Mouse (Mus musculus): ENCODE results near the gene Gm47959. TPM values are rescaled to one million over a fixed set of nuclear protein-coding genes. Genes with fewer than 3 reads are reported as not detected.
A peak's percentile ranks its signal among the peaks of the same experiment; 100 is the strongest.
"Not testable (repeated sequence)": the region's sequence is repeated elsewhere in the genome, so short reads cannot be mapped to it uniquely, and the experiment has no call there.

Gene Gm47959
- not detected in 2 replicates for total RNA-seq (2021)
- long read RNA-seq, experiment 1: 0 reads
- long read RNA-seq, experiment 2: 0 reads

DNA sequence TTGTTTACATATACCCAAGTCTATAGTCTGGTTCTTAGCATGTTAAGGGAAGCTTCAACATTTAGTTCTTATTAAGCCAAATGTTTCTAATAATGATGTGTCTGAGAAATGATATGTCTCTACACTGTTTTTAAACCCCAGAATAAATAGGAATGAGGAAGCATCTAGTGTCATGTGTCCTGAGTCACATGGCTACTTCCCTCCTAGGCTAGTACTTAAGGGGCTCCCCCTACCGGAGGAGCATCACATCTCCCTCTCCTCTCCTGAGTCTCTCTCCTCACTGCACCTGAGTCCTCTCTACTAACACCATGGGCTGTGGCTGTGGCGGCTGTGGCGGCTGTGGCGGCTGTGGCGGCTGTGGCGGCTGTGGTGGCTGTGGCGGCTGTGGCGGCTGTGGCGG lies at the start of gene Gm47959:
TSS of gene Gm47959 (plus strand) at position 243 of the 400 bp plus-strand sequence.
- DNase-seq: not testable (repeated sequence)

DNA sequence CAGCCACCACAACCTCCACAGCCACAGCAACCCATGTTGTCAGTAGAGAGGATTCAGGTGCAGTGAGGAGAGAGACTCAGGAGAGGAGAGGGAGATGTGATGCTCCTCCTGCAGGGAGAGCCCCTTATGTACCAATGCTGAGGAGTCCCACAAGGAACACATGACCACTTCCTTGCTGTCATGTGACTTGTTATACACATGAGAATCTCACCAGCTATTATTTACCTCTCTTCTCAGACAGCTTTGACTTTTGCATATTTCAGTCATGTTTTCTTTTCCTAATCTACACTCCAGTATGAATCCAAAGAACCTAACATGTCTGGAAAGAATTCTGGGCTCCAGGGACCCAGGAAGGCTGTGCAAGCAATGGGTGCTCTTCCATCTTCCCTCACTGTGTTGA lies 44.4 kb upstream of the Gm47959 start, which contains the start of gene Gm7544:
TSS of gene Gm7544 (minus strand) at position 101 of the 400 bp plus-strand sequence.
- not testable (repeated sequence) for DNase-seq

DNA sequence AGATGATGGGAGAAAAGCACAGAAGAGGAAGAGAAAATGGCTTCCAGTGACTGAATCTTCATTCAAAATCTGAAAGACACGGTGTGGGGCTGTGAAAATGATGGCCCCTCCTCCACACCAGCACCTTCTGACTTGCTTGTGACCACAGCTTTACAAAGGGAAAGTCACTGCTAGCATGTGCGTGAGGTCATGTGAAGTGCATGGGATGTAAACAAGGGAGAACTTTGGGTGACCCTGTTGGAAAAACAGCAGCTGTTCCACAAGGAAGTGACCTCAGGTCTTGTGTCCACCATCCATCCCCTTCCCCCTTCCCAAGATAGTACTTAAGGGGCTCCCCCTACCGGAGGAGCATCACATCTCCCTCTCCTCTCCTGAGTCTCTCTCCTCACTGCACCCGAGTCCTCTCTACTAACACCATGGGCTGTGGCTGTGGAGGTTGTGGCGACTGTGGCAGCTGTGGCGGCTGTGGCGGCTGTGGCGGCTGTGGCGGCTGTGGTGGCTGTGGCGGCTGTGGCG lies 40.4 kb upstream of the Gm47959 start, which contains the start of gene Gm47955:
TSS of gene Gm47955 (plus strand) at position 417 of the 516 bp plus-strand sequence.
- no peak for DNase-seq

DNA sequence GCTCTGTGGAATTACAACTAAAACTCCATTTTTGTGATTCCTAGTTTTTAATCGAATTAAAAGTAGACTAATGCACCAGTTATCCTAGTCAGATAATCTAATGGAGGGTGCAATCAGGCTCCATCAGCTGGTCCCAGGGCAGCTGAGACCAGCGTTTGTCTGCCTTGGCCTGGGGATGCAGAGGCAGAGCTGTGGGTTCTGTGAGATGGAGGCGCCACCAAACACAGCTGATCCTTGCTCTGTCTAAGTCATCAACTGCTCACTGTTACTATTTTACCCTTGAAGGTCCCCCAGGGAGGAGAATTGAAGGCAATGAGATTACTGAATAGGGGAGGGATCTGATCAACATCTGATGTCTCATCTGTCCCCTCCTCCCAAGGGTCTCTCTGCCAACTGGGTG lies 33.9 kb upstream of the Gm47959 start:
- DNase-seq: no peak

DNA sequence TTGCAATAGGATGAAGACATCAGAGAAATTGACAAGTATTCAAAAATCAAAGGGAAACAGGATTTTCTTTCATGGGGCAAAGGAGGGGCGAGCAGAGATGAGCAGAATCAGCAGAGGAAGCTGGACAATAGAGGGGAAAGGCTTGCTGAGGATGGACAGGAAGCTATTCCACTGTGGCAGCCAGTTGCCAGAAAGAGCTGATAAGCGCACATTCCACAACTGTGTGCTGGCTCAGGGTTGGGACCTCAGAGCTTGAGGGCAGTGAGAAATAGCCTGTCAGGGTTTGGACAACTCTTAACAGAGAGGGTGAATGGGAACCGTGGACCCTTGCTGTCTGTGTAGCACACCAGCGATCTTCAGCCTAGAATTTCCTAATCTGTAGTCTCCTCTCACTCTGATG lies 28.3 kb upstream of the Gm47959 start:
- peak; percentile 58 for DNase-seq

DNA sequence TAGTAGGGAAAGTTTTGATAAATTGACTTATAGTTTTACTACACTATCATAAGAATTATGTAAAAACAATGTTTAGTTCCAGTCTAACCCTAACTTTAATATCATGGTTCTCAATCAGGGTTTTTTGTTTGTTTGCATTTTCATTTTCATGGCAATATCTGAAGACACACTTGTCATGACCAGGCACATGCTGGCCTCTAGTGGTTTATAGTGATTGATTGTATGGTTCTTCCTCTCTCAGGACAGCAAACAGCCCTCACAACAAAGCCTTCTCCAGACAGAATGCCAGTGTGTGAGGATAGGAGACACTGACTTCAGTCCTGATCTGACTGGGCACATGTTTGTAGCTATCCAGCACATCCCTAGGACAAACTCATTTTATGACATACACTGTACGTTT lies 27.1 kb upstream of the Gm47959 start:
- no peak for DNase-seq

DNA sequence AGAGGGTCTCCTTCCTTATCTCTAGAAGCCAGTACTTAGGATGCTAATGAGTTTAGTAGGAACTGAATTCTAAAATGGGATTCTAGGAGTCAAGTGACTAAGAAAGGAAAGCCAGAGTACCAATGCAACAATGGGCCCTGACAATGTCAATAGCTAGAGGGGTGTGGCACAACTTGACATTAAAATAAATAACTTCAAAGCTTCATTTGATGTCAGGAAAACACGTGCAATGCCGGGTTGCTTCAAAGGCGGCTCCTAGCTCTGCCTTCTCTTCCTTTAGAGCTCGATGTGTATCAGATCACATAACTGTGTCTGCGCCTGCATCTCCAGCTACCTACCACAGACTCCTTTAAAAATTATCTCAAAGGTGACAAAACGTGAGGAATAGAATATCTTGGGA lies 26.4 kb upstream of the Gm47959 start:
- no peak for DNase-seq

DNA sequence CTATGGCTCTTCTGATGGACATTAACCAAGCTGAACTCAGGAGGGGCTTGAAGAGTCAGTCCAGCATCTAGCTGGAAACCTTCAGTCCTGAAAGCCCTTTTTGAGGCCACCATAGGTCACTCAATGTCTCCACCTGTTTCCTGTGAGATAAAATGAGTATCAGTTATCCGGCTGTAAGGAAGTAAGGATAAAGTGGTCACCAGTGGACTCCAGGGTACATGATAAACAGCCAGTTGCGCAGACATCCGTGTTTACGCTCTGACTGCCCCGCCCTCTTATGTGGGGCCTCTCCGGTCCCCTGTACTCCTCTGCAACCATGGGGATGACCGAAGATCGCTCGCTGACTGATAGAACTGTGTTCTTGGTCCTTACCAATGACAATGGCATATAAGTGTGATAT lies 26.0 kb upstream of the Gm47959 start:
- DNase-seq: peak; percentile 21

DNA sequence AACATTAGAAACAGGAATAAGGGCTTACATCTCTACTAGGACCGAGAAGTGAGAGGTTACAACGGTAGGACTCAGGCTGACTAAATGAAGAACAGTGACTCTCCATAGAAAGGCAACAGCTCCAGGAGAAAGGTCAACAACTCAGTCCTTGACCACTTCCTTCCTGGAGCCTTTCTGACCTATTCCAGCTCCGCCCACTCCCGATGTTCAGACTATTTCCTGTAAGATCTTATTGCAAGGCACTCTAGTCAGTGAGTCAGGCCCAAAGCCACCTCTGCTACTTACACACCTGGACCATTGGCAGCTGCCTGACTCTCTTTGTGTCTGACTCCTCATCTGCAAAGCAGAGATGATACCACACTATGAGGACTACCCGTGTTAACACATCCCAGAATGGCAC lies 24.6 kb upstream of the Gm47959 start:
- peak; percentile 36 for DNase-seq

DNA sequence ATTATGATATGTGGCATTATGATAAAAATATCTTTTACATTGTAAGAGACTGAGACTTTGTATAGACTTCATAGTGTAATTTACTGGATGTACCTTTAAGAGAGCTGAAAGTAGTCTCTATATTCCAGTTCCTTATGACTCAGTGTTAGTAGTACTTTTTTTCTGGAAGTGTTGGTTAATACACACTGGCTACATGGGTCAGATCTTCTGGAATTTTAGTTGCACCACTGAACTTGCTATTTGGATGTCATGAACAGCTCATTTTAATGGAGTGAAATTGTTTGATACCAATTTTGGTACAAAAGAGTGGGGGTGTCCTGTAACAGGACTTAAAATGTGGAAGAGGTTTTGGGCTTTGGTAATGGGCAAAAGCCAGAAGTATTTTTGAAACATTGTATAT lies 22.5 kb upstream of the Gm47959 start:
- no peak for DNase-seq

DNA sequence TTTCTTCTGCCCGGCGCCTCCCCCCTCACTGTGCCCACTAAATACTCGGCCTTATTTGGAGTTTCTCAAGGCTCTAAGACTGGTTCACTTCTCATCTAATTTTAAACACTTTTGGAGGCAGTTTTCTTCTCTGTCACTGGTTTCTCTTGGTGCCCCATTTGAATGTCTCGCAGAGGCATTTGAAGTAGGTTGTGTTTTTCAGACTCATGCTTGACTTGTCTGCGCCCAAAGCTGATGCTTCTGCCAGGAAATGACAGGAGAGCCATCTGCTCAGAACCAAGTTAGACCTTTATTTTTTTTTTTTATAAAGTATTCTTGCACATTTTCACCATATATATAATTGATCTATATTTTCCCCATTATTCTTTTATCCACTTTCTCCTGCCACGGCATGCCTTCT lies 13.6 kb upstream of the Gm47959 start:
- no peak for DNase-seq

DNA sequence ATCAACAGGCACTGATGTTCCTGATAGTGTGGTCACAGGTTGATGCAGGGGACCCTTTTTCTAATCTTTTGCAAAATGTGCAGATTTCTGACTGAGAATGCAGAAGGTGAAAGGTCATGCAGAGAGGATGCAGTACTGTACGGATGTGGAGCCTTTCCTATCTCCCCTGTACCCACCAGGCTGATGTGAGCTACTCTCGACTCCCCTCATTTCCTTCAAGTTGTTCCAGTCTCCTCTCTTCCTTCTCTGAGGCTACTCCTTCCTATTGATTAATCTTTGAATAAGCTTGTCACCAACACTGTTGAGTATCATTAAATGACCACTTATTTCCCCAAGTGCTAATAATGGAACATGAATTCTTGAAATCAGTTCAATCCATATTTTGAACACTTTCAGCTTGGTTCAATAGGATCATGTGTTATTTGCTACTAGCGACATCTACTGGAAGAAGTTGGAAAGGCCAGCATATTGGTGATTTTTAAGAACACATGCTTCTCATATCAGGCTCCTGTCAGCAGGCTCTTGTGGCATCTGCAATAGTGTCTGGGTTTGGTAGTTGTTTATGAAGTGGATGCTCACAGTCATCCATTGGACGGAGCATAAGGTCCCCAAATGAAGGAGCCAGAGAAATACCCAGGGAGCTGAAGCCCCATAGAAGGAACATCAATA lies 12.7 kb upstream of the Gm47959 start:
- peak; percentile 40 for DNase-seq

DNA sequence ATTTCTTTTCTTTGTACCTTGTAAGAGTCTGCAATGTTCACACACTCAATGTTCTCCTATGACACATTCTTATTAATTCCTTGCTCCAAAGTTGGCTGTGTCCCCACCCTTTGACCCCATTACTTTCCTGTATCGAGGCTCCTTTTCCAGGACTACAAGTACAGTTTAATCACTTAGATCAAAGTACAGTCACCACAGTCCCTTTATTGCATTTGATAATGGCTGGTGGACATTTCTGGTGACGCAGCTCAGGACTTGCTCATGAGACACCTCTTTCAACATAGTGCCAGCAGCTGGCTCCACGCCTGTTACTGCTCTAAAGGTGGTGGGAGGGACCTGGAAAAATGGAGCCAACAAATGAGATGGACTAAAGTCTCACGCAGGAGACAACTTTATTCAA lies 9.3 kb upstream of the Gm47959 start:
- peak; percentile 9 for DNase-seq

DNA sequence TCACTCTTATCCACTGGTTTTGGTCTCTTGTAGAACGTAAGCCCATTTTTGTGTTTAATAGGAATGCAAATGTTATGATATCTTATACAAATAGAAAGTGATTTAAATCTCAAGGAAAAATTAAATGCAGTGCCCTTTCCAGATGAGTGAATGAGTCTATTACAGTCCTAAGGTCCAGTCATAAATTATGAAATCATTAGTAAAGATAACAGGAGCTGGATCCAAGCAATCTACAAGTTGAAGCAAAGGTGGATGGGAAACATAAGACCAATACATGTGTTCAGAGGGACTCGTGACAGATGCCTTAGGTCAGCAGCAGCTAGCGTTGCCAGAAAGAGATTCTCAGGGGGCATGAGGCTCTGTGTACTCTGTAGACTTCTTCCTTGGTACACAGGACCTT lies 8.8 kb upstream of the Gm47959 start:
- DNase-seq: no peak

DNA sequence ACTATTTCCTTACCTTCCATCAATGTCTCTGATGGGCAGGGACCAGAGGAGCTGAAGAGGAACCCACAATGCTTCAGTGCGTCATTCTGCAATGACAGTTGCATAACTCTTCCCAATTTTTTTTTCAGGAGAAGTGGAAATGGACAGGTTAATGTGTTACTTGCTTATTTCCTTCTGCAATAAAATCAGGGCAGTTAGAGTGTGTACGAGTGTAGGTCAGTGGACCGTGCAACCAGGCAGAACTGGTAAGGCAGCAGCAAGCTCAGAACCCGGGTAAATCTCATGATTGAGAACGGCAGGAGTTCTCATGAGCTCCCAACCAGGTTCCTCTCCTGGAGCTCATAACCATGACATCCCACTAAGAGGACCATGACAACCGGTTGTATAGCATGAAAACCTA lies 8.3 kb upstream of the Gm47959 start:
- DNase-seq: no peak

DNA sequence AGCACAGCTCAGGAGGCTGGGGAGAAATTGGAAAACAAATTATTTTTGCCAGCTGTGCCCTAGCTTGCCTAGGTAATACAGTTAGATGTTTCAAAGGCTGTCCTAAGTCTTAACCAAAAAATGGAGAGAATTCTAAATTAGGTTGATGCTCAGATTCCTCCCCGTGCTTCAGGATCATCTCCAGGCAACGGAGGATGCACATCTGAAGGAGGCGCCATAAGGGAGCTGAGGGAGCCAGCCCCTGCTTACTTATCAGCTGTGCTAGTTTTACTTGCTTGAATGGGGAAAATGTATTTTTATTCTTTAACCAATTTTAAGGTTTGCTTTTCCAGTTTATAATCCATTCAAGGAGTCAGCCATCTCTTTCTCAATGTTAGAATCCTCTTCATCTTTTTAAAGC lies 6.4 kb upstream of the Gm47959 start:
- DNase-seq: no peak

DNA sequence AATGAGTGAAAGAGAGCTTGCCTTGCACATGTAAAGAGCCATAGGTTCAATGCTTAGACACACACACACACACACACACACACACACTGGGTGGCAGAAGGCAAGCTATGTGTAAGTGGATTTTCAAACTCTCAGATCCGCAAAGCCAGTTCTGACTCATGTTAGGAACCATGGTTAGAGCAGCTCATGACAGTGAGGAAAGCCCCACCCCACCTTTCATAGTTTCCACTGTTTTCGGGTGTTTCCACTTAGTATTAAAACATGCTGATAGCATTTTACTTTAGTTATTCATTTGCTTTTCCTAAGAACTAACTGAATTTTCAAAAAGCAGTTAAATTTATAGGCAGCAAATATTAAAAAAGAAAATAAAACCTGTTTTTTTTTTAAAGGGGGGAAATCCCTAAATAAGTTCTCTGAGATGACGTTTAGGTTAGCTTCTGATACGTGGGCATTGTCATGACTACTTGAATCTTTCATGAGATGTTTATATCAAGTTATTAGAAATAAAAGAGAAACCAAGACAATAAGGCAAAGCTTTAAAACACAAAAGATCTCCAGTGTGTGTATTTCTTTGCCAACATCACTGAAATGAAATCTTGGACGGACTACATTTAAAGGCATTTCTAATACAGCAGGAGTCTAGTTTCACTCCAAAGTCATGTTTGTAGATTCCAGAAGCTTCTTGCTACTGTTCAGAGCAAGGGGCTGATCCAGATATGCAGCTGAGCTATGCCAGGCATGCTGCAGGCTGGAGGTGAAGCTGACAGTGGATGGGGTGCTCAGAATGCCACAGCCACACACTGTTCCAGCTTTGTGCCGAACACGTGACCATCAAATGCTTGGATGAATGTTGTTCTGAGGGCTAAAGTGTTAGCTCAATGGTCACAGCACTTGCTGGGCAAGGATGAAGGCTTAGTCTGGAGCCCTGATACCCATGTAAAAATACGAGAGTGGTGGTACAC lies 6.2 kb downstream of the Gm47959 start:
- DNase-seq: no peak

DNA sequence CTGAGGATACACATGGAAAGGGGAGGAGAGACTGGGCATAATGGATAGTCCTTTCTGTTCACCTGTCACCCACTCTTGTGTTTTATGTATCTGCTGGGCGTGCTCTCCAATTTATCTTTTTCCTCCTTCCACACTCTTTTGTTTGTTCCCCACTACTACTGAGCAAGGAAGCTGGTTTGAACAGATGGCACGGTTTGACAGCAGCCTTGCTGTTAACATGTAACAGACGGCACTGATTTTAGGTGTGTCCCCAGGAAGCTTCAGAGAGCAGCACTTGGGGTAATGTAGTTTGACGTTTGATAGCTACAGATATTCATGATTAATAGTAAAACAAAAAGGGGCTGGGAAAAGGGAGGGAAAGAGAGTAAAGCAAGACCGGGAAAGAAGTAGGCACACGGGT lies 7.1 kb downstream of the Gm47959 start:
- DNase-seq: no peak

DNA sequence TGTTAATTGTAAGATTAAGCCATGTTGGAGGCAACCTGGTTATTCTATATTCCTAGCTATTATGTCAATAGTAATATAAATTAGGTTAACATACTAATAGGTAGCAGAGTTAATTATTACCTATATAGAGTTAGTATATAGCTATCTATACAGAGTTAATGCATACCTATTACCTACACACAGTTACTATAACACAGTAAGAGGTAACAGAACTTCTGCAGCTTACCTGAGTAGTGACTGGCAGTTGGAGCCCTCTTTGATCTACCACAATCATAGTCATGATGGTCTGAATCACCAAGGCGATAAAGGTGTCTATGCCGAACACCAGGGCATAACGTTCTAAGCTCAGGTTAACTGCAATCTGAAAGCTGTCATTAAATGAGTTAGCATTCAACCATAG lies 14.1 kb downstream of the Gm47959 start:
- DNase-seq: no peak

DNA sequence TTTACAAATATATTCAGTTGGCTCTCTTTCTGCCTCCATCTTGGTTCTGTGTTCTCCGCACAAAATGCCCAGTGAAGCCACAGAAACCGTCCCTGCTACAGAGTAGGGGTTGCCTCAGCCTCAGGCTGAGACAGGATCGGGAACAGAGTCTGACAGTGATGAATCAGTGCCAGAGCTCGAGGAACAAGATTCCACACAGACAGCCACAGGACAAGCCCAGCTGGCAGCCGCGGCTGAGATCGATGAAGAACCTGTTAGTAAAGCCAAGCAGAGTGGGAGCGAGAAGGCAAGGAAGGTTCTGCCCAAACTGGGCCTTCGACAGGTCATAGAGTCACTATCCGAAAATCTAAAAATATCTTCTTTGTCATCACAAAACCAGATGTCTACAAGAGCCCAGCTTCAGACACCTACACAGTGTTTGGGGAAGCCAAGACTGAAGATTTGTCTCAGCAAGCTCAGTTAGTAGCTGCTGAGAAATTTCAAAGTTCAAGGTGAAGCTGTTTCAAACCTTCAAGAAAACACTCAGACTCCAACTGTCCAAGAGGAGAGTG lies 15.1 kb downstream of the Gm47959 start:
- DNase-seq: no peak

DNA sequence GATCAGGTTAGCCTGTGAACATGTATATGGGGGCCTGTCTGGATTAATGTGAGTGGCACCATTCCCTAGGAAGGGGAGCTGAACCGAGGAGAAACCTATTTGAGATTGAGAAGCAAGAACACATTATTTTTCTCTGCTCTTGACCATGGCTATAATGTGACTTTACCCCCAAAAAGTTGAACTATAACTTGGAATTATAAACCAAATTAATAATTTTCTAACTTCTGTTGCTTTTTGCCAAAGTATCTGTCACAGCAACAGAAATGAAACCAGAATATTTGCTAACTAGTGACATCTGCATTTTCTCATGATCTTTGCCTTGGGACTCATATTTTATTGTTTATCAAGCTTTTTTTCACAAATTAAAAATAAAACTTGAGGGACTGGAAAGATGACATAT lies 16.2 kb downstream of the Gm47959 start:
- DNase-seq: no peak

DNA sequence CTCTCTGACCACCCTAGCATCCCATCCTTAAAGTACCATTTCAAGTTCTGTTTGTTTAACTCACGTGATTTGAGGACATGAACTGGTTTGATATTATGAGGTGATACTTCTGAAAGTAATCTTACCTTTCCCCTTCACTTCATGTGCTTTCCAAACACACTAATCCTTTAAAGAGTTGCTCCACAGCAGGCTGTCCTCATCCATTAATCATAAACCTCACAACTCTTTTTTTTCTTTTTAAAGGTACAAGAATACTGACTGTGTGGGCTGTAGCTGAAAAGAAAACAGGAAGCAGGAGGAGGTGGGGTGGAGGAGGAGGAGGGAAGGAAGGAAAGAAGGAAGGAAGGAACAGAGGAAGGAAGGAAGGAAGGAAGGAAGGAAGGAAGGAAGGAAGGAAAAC lies 31.6 kb downstream of the Gm47959 start:
- DNase-seq: no peak

DNA sequence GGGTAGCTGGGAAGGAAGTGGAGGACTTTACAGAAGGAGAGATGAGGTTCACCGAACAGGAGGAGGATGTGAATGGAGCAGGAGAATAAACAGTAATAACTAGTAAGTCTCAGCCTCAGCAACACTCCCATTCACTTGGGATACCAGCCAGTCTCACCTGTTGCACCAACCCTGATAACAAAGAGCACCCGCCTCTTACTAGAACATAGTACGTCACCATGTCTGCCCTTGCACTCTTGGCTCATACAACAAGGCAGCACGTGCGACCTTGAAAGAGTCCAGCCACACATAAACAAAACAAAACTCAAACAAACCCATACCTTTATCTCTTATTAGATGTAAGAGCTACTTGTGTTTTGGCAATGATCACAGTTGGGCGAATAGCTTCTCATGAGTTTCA lies 32.2 kb downstream of the Gm47959 start:
- no peak for DNase-seq

All from adrenal gland, postnatal 14 days (tissue).